In the genomic region with DNA sequence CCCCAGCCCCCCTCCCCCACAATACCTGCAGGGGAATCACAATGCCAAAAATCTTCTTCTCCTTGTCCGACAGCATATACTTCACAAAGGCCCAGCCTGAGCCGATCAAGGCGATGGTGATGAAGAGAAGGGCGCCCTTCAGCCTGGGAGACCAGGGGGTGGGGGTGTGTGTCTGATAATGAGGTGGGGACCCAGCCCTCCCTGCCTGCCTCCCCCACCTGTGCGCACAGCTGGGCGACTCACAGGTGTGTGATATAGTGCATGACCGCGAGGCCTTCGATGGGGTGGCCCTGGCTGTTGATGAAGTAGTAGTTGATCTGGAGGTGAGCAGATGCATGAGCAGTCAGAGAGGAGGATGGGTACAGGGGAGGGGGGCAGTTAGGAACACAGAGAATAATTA, we compare ENCODE assay signal across 32 mouse cellular contexts. TPM values are rescaled to one million over a fixed set of nuclear protein-coding genes. Genes with fewer than 3 reads are reported as not detected.
A peak's percentile ranks its signal among the peaks of the same experiment; 100 is the strongest.
DNase-seq lines count a peak whose midpoint lies in the region; ATAC-seq lines count a peak whose summit lies in the region.
"Had no signal": no experiment of that assay in that cellular context is flagged by ENCODE, and none has a peak within 500 bp of the region (broad histone marks: within the 10 kb centered on the region; RNA-seq: fewer than 3 reads in every experiment).

No protein-coding gene starts in this region.

- H3K9me3 ChIP-seq in forebrain, embryonic 11.5 days (ENCODE audit: control insufficient read depth, low read length): no peaks in the 10 kb centered on the region
- no peaks in the 10 kb centered on the region for H3K9me3 ChIP-seq in forebrain, embryonic 14.5 days (replicated peaks; ENCODE audit: control insufficient read depth, low read length)
- H3K9me3 ChIP-seq in hindbrain, embryonic 14.5 days (ENCODE audit: control insufficient read depth, low read length): no peaks in the 10 kb centered on the region
- H3K9me3 ChIP-seq in hindbrain, embryonic 16.5 days (ENCODE audit: control insufficient read depth, low read length): no peaks in the 10 kb centered on the region; the same call in 1 of the 2 replicates
- H3K9me3 ChIP-seq in midbrain, embryonic 13.5 days: no peaks in the 10 kb centered on the region
- H3K9me3 ChIP-seq in midbrain, embryonic 15.5 days: no peaks in the 10 kb centered on the region
- H3K9me3 ChIP-seq in neural tube, embryonic 15.5 days (replicated peaks): no peaks in the 10 kb centered on the region
- H3K9me3 ChIP-seq: forebrain, embryonic 12.5 days; G1E; liver, embryonic 12.5 days; midbrain, embryonic 12.5 days; neural tube, embryonic 13.5 days had no signal

- no peak overlapping the region for H3K27ac ChIP-seq in forebrain, embryonic 11.5 days (ENCODE audit: low read depth, low read length)
- H3K27ac ChIP-seq in forebrain, embryonic 14.5 days (ENCODE audit: low read depth, low read length): no peak overlapping the region
- no peak overlapping the region for H3K27ac ChIP-seq in hindbrain, embryonic 14.5 days
- H3K27ac ChIP-seq in hindbrain, embryonic 16.5 days (ENCODE audit: low read depth, low read length): no peak overlapping the region
- no peak overlapping the region for H3K27ac ChIP-seq in midbrain, embryonic 13.5 days
- H3K27ac ChIP-seq in midbrain, embryonic 15.5 days: no peak overlapping the region
- H3K27ac ChIP-seq in neural tube, embryonic 15.5 days (replicated peaks): no peak overlapping the region
- H3K27ac ChIP-seq: forebrain, embryonic 12.5 days; limb, embryonic 12.5 days; liver, embryonic 12.5 days; midbrain, embryonic 12.5 days; neural tube, embryonic 13.5 days had no signal

- H3K36me3 ChIP-seq in forebrain, embryonic 11.5 days (ENCODE audit: control insufficient read depth, insufficient read depth, low read length): no peaks in the 10 kb centered on the region; the same call in 1 of the 2 replicates
- peaks cover 44% of the 10 kb centered on the region for H3K36me3 ChIP-seq in forebrain, embryonic 14.5 days (ENCODE audit: control insufficient read depth, insufficient read depth, low read length)
- H3K36me3 ChIP-seq in hindbrain, embryonic 14.5 days (replicated peaks; ENCODE audit: control insufficient read depth, insufficient read depth): peaks cover 32% of the 10 kb centered on the region
- peaks cover 20% of the 10 kb centered on the region for H3K36me3 ChIP-seq in hindbrain, embryonic 16.5 days (ENCODE audit: control insufficient read depth, insufficient read depth, low read length)
- H3K36me3 ChIP-seq in midbrain, embryonic 13.5 days: peaks cover 46% of the 10 kb centered on the region
- 0 out of 2 replicates have a peak, but pooled peaks cover 8% of the 10 kb centered on the region for H3K36me3 ChIP-seq in midbrain, embryonic 15.5 days (replicated peaks)
- H3K36me3 ChIP-seq in neural tube, embryonic 15.5 days: peaks cover 30% of the 10 kb centered on the region

- no peak overlapping the region for H3K4me3 ChIP-seq in forebrain, embryonic 11.5 days (ENCODE audit: low read depth, low read length)
- H3K4me3 ChIP-seq in forebrain, embryonic 14.5 days (ENCODE audit: low read depth, low read length): no peak overlapping the region
- no peak overlapping the region for H3K4me3 ChIP-seq in hindbrain, embryonic 14.5 days (replicated peaks; ENCODE audit: low read length)
- no peak overlapping the region for H3K4me3 ChIP-seq in hindbrain, embryonic 16.5 days (ENCODE audit: low read length)
- H3K4me3 ChIP-seq in midbrain, embryonic 13.5 days (replicated peaks): no peak overlapping the region
- no peak overlapping the region for H3K4me3 ChIP-seq in midbrain, embryonic 15.5 days
- H3K4me3 ChIP-seq in neural tube, embryonic 15.5 days (replicated peaks): no peak overlapping the region
- H3K4me3 ChIP-seq: erythroblast, embryonic 14.5 days; forebrain, embryonic 12.5 days; heart, embryonic 12.5 days; limb, embryonic 12.5 days; liver, embryonic 12.5 days; midbrain, embryonic 12.5 days; myocyte; neural tube, embryonic 13.5 days had no signal

- no peaks in the 10 kb centered on the region for H3K4me1 ChIP-seq in forebrain, embryonic 11.5 days (replicated peaks; ENCODE audit: control insufficient read depth, insufficient read depth, low read length)
- H3K4me1 ChIP-seq in forebrain, embryonic 14.5 days (ENCODE audit: control insufficient read depth, insufficient read depth, low read length): no peaks in the 10 kb centered on the region
- no peaks in the 10 kb centered on the region for H3K4me1 ChIP-seq in hindbrain, embryonic 14.5 days (replicated peaks; ENCODE audit: control insufficient read depth, insufficient read depth, low read length)
- no peaks in the 10 kb centered on the region for H3K4me1 ChIP-seq in hindbrain, embryonic 16.5 days (ENCODE audit: control insufficient read depth, insufficient read depth, low read depth, low read length)
- 0 out of 2 replicates have a peak, but pooled peaks cover 3% of the 10 kb centered on the region for H3K4me1 ChIP-seq in midbrain, embryonic 13.5 days (replicated peaks)
- no peaks in the 10 kb centered on the region for H3K4me1 ChIP-seq in midbrain, embryonic 15.5 days
- H3K4me1 ChIP-seq in neural tube, embryonic 15.5 days: no peaks in the 10 kb centered on the region
- H3K4me1 ChIP-seq: forebrain, embryonic 12.5 days; heart, embryonic 12.5 days; limb, embryonic 12.5 days; midbrain, embryonic 12.5 days; neural tube, embryonic 13.5 days had no signal

- ATAC-seq in forebrain, embryonic 11.5 days (replicated peaks; ENCODE audit: low FRiP score): 0 out of 2 replicates have a peak, but pooled peaks have one; percentile 40
- no peak for ATAC-seq in forebrain, embryonic 14.5 days
- ATAC-seq in hindbrain, embryonic 14.5 days (ENCODE audit: low FRiP score): peak; percentile 25; the same call in 1 of the 2 replicates
- ATAC-seq in hindbrain, embryonic 16.5 days: no peak
- peak; percentile 21; the same call in 1 of the 2 replicates for ATAC-seq in midbrain, embryonic 13.5 days
- no peak for ATAC-seq in midbrain, embryonic 15.5 days (replicated peaks)
- ATAC-seq in neural tube, embryonic 15.5 days (ENCODE audit: low FRiP score): 0 out of 2 replicates have a peak, but pooled peaks have one; percentile 21
- ATAC-seq: liver, embryonic 12.5 days; liver, postnatal 0 days had no signal

- no peak overlapping the region for H3K4me2 ChIP-seq in forebrain, embryonic 11.5 days (ENCODE audit: low read depth, low read length, severe bottlenecking)
- H3K4me2 ChIP-seq in forebrain, embryonic 14.5 days (ENCODE audit: low read length): no peak overlapping the region
- no peak overlapping the region for H3K4me2 ChIP-seq in hindbrain, embryonic 14.5 days (replicated peaks)
- H3K4me2 ChIP-seq in hindbrain, embryonic 16.5 days (ENCODE audit: low read length): no peak overlapping the region
- H3K4me2 ChIP-seq in midbrain, embryonic 13.5 days (replicated peaks): no peak overlapping the region
- H3K4me2 ChIP-seq in midbrain, embryonic 15.5 days: no peak overlapping the region
- no peak overlapping the region for H3K4me2 ChIP-seq in neural tube, embryonic 15.5 days
- H3K4me2 ChIP-seq: forebrain, embryonic 12.5 days; heart, embryonic 12.5 days; limb, embryonic 12.5 days; liver, embryonic 12.5 days; midbrain, embryonic 12.5 days; neural tube, embryonic 13.5 days had no signal

- H3K27me3 ChIP-seq in forebrain, embryonic 11.5 days (ENCODE audit: control insufficient read depth, insufficient read depth, low read length): no peaks in the 10 kb centered on the region
- no peaks in the 10 kb centered on the region for H3K27me3 ChIP-seq in forebrain, embryonic 14.5 days (replicated peaks; ENCODE audit: control insufficient read depth, insufficient read depth, low read length)
- no peaks in the 10 kb centered on the region for H3K27me3 ChIP-seq in hindbrain, embryonic 14.5 days (ENCODE audit: control insufficient read depth, insufficient read depth, low read length)
- no peaks in the 10 kb centered on the region for H3K27me3 ChIP-seq in hindbrain, embryonic 16.5 days (replicated peaks; ENCODE audit: control insufficient read depth, insufficient read depth, low read length)
- no peaks in the 10 kb centered on the region for H3K27me3 ChIP-seq in midbrain, embryonic 13.5 days
- no peaks in the 10 kb centered on the region for H3K27me3 ChIP-seq in midbrain, embryonic 15.5 days (replicated peaks)
- no peaks in the 10 kb centered on the region for H3K27me3 ChIP-seq in neural tube, embryonic 15.5 days (replicated peaks)
- H3K27me3 ChIP-seq: forebrain, embryonic 12.5 days; liver, embryonic 12.5 days; midbrain, embryonic 12.5 days; neural tube, embryonic 13.5 days had no signal

- H3K9ac ChIP-seq in forebrain, embryonic 11.5 days (ENCODE audit: low read length): no peak overlapping the region
- H3K9ac ChIP-seq in forebrain, embryonic 14.5 days (ENCODE audit: low read length): no peak overlapping the region
- H3K9ac ChIP-seq in hindbrain, embryonic 14.5 days: no peak overlapping the region
- H3K9ac ChIP-seq in hindbrain, embryonic 16.5 days (ENCODE audit: low read depth, low read length): no peak overlapping the region
- H3K9ac ChIP-seq in midbrain, embryonic 13.5 days (replicated peaks): no peak overlapping the region
- H3K9ac ChIP-seq in midbrain, embryonic 15.5 days: no peak overlapping the region
- H3K9ac ChIP-seq in neural tube, embryonic 15.5 days (replicated peaks): no peak overlapping the region
- H3K9ac ChIP-seq: forebrain, embryonic 12.5 days; heart, embryonic 12.5 days; limb, embryonic 12.5 days; liver, embryonic 12.5 days; liver, postnatal 0 days; midbrain, embryonic 12.5 days; neural tube, embryonic 13.5 days had no signal

- no peak for DNase-seq in forebrain, embryonic 11.5 days (ENCODE audit: low spot score)
- DNase-seq in forebrain, embryonic 14.5 days (ENCODE audit: low spot score): no peak
- no peak for DNase-seq in hindbrain, embryonic 14.5 days (ENCODE audit: low spot score)
- DNase-seq: adrenal gland, adult 8-10 months; cerebellum, adult 2 months; cerebellum, postnatal 14 days; heart, adult 18-20 months; kidney, adult 11 months; kidney, postnatal 14 days; layer of hippocampus, adult 9-11 months; lung, postnatal 36 days; retina, postnatal 1 day; right cerebral cortex, postnatal 14 days; thymus, postnatal 4 days had no signal

- 92% methylated on average over 9 of the region's 9 CpGs for WGBS in forebrain, embryonic 11.5 days
- 95% methylated on average over 9 of the region's 9 CpGs for WGBS in forebrain, embryonic 14.5 days
- 96% methylated on average over 9 of the region's 9 CpGs for WGBS in hindbrain, embryonic 14.5 days
- 92% methylated on average over 9 of the region's 9 CpGs for WGBS in hindbrain, embryonic 16.5 days
- 95% methylated on average over 9 of the region's 9 CpGs for WGBS in midbrain, embryonic 13.5 days
- 93% methylated on average over 9 of the region's 9 CpGs for WGBS in midbrain, embryonic 15.5 days
- 93% methylated on average over 9 of the region's 9 CpGs for WGBS in neural tube, embryonic 15.5 days

RNA-seq across cellular contexts. Expression of gene C3, which starts 9.2 kb away (rescaled TPM):
- not detected in 2 replicates for polyA plus RNA-seq in forebrain, embryonic 11.5 days (2014; fragmentation: Nextera tagmentation; extraction: Ambion mirVana)
- polyA plus RNA-seq in forebrain, embryonic 14.5 days (2014; fragmentation: Nextera tagmentation; extraction: Ambion mirVana): 0.71 and 0.90 TPM in 2 replicates
- 2.0 and 2.7 TPM in 2 replicates for polyA plus RNA-seq in hindbrain, embryonic 14.5 days (2014; fragmentation: Nextera tagmentation; extraction: Ambion mirVana)
- 2.1 TPM in 2 replicates for polyA plus RNA-seq in hindbrain, embryonic 16.5 days (2015; fragmentation: Nextera tagmentation; extraction: Ambion mirVana)
- 0.34 and 1.1 TPM in 2 replicates for polyA plus RNA-seq in midbrain, embryonic 13.5 days (2015; fragmentation: Nextera tagmentation; extraction: Ambion mirVana)
- polyA plus RNA-seq in midbrain, embryonic 15.5 days (2015; fragmentation: Nextera tagmentation; extraction: Ambion mirVana): 2.2 TPM in 2 replicates
- 3.7 and 4.0 TPM in 2 replicates for polyA plus RNA-seq in neural tube, embryonic 15.5 days (2015; fragmentation: Nextera tagmentation; extraction: Ambion mirVana)

RNA-seq across cellular contexts. Expression of gene Gpr108, which starts 11.1 kb away (rescaled TPM):
- polyA plus RNA-seq in forebrain, embryonic 11.5 days (2014; fragmentation: Nextera tagmentation; extraction: Ambion mirVana): 22.3 and 22.8 TPM in 2 replicates
- polyA plus RNA-seq in forebrain, embryonic 14.5 days (2014; fragmentation: Nextera tagmentation; extraction: Ambion mirVana): 19.3 and 19.6 TPM in 2 replicates
- 22.1 and 24.3 TPM in 2 replicates for polyA plus RNA-seq in hindbrain, embryonic 14.5 days (2014; fragmentation: Nextera tagmentation; extraction: Ambion mirVana)
- polyA plus RNA-seq in hindbrain, embryonic 16.5 days (2015; fragmentation: Nextera tagmentation; extraction: Ambion mirVana): 22.8 and 24.2 TPM in 2 replicates
- polyA plus RNA-seq in midbrain, embryonic 13.5 days (2015; fragmentation: Nextera tagmentation; extraction: Ambion mirVana): 19.6 and 20.6 TPM in 2 replicates
- 22.7 and 23.1 TPM in 2 replicates for polyA plus RNA-seq in midbrain, embryonic 15.5 days (2015; fragmentation: Nextera tagmentation; extraction: Ambion mirVana)
- polyA plus RNA-seq in neural tube, embryonic 15.5 days (2015; fragmentation: Nextera tagmentation; extraction: Ambion mirVana): 23.3 and 27.6 TPM in 2 replicates

RNA-seq across cellular contexts. Expression of gene Trip10, which starts 12.1 kb away (rescaled TPM):
- polyA plus RNA-seq in forebrain, embryonic 11.5 days (2014; fragmentation: Nextera tagmentation; extraction: Ambion mirVana): 31.1 and 32.5 TPM in 2 replicates
- 10.4 and 11.8 TPM in 2 replicates for polyA plus RNA-seq in forebrain, embryonic 14.5 days (2014; fragmentation: Nextera tagmentation; extraction: Ambion mirVana)
- 9.5 and 10.1 TPM in 2 replicates for polyA plus RNA-seq in hindbrain, embryonic 14.5 days (2014; fragmentation: Nextera tagmentation; extraction: Ambion mirVana)
- polyA plus RNA-seq in hindbrain, embryonic 16.5 days (2015; fragmentation: Nextera tagmentation; extraction: Ambion mirVana): 10.1 and 11.6 TPM in 2 replicates
- 12.3 and 13.7 TPM in 2 replicates for polyA plus RNA-seq in midbrain, embryonic 13.5 days (2015; fragmentation: Nextera tagmentation; extraction: Ambion mirVana)
- 9.6 and 10.5 TPM in 2 replicates for polyA plus RNA-seq in midbrain, embryonic 15.5 days (2015; fragmentation: Nextera tagmentation; extraction: Ambion mirVana)
- polyA plus RNA-seq in neural tube, embryonic 15.5 days (2015; fragmentation: Nextera tagmentation; extraction: Ambion mirVana): 9.3 and 15.9 TPM in 2 replicates

RNA-seq across cellular contexts. Expression of gene Vav1, which starts 41.7 kb away (rescaled TPM):
- 1.4 TPM in 2 replicates for polyA plus RNA-seq in forebrain, embryonic 11.5 days (2014; fragmentation: Nextera tagmentation; extraction: Ambion mirVana)
- polyA plus RNA-seq in forebrain, embryonic 14.5 days (2014; fragmentation: Nextera tagmentation; extraction: Ambion mirVana): 0.95 and 1.2 TPM in 2 replicates
- polyA plus RNA-seq in hindbrain, embryonic 14.5 days (2014; fragmentation: Nextera tagmentation; extraction: Ambion mirVana): 1.7 TPM in 2 replicates
- polyA plus RNA-seq in hindbrain, embryonic 16.5 days (2015; fragmentation: Nextera tagmentation; extraction: Ambion mirVana): 1.4 and 1.7 TPM in 2 replicates
- 1.2 and 1.3 TPM in 2 replicates for polyA plus RNA-seq in midbrain, embryonic 13.5 days (2015; fragmentation: Nextera tagmentation; extraction: Ambion mirVana)
- 1.5 and 1.6 TPM in 2 replicates for polyA plus RNA-seq in midbrain, embryonic 15.5 days (2015; fragmentation: Nextera tagmentation; extraction: Ambion mirVana)
- polyA plus RNA-seq in neural tube, embryonic 15.5 days (2015; fragmentation: Nextera tagmentation; extraction: Ambion mirVana): 1.6 and 10.9 TPM in 2 replicates
- polyA plus RNA-seq: myocyte had no signal

RNA-seq across cellular contexts. Expression of gene Tnfsf14, which starts 43.2 kb away (rescaled TPM):
- 0.13 and 0.19 TPM in 2 replicates for polyA plus RNA-seq in forebrain, embryonic 11.5 days (2014; fragmentation: Nextera tagmentation; extraction: Ambion mirVana)
- not detected in 2 replicates for polyA plus RNA-seq in forebrain, embryonic 14.5 days (2014; fragmentation: Nextera tagmentation; extraction: Ambion mirVana)
- polyA plus RNA-seq in hindbrain, embryonic 14.5 days (2014; fragmentation: Nextera tagmentation; extraction: Ambion mirVana): 0.13 TPM in 1 of 2 replicates, not detected in the other
- not detected in 2 replicates for polyA plus RNA-seq in hindbrain, embryonic 16.5 days (2015; fragmentation: Nextera tagmentation; extraction: Ambion mirVana)
- polyA plus RNA-seq in midbrain, embryonic 13.5 days (2015; fragmentation: Nextera tagmentation; extraction: Ambion mirVana): not detected in 2 replicates
- polyA plus RNA-seq in midbrain, embryonic 15.5 days (2015; fragmentation: Nextera tagmentation; extraction: Ambion mirVana): not detected in 2 replicates
- 0.37 TPM in 1 of 2 replicates, not detected in the other for polyA plus RNA-seq in neural tube, embryonic 15.5 days (2015; fragmentation: Nextera tagmentation; extraction: Ambion mirVana)
- polyA plus RNA-seq: cerebellum, adult 2 months; cortical plate, adult 2 months; kidney, embryonic 14.5 days; myocyte; neural tube, embryonic 13.5 days; stomach, embryonic 14.5 days; testis, adult 2 months had no signal

Comparison
In these comparisons a context has a peak if more than half of its experiments do, and no peak if none do; other contexts are left out.
1. ATAC-seq: peak in forebrain, embryonic 11.5 days (single experiment), hindbrain, embryonic 14.5 days (single experiment), midbrain, embryonic 13.5 days (single experiment) and neural tube, embryonic 15.5 days (single experiment); none in forebrain, embryonic 14.5 days (single experiment), hindbrain, embryonic 16.5 days (single experiment) and midbrain, embryonic 15.5 days (single experiment).